15 mouse cellular contexts compared by ENCODE assay signal in the genomic region with DNA sequence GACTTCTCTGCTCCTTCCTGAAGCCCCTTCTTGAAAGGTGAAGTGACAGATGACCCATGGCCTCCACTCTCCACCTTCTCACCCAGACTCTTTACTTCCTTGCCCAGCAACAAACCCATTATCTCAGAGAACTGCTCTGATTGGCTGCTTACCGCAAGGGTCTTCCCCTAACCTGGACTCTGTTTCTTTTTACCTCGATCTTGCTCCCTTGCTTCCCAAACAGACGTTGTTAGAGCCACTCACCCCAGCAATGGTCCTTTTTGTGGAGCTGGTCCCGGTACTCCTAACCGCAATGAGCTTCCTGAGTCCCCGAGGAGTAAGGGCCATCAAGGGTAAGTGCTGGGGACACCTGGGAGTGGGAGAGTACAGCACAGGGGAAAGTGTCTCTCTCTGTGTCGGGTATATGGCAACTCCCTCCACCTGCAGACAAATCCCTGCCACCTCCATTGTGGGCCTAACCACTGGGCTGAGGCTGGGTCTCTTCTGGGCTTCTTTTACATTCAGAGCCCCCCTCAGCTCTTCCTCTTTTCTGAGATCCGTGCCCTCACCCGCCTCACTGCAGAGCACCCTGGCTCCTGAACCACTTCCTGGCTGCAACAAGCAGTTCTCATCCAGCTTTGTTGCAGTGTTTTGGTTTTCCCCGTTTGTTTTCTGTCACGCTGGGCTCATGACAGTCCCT. TPM values are rescaled to one million over a fixed set of nuclear protein-coding genes. Genes with fewer than 3 reads are reported as not detected.
A peak's percentile ranks its signal among the peaks of the same experiment; 100 is the strongest.
DNase-seq lines count a peak whose midpoint lies in the region; ATAC-seq lines count a peak whose summit lies in the region.
"Had no signal": no experiment of that assay in that cellular context is flagged by ENCODE, and none has a peak within 500 bp of the region (broad histone marks: within the 10 kb centered on the region; RNA-seq: fewer than 3 reads in every experiment).

A gene (plus strand): TSS at position 144 of the 679 bp plus-strand sequence.

- 33% methylated on average over 11 of the region's 11 CpGs for whole genome bisulfite sequencing in intestine, embryonic 14.5 days
- WGBS in intestine, embryonic 16.5 days, result 37% methylated on average over 11 of the region's 11 CpGs
- WGBS in large intestine, adult 2 months, result 42% methylated on average over 11 of the region's 11 CpGs

- no peak for DNase-seq in intestine, embryonic 14.5 days (ENCODE audit: low spot score)
- DNase-seq in large intestine, adult 2 months (ENCODE audit: low read depth, low spot score), result no peak
- peak; percentile 80 for DNase-seq in splenic B cell, adult 2 months (ENCODE audit: low read depth, low spot score)
- no peak for DNase-seq in layer of hippocampus, adult 11-12 months (ENCODE audit: low spot score)
- no peak for DNase-seq in ovary, postnatal 14 days (ENCODE audit: low spot score)
- no peak for DNase-seq in embryo, embryonic 9.5 days (ENCODE audit: extremely low spot score)
- DNase-seq: gastrocnemius, postnatal 36 days; kidney, postnatal 36 days; lung, postnatal 4 days; right cerebral cortex, postnatal 14 days had no signal

- ATAC-seq in intestine, embryonic 14.5 days (replicated peaks; ENCODE audit: low FRiP score, low TSS enrichment, low read depth), result no peak
- ATAC-seq in intestine, embryonic 16.5 days, result no peak
- ATAC-seq in CD4-positive, CD25-positive, alpha-beta regulatory T cell, adult 4 months, result peak; percentile 71

- no peak within 1 kb of the TSS for H3K9ac ChIP-seq in intestine, embryonic 14.5 days (ENCODE audit: low read length)
- no peak within 1 kb of the TSS for H3K9ac ChIP-seq in intestine, embryonic 16.5 days (ENCODE audit: low read depth, low read length)
- H3K9ac ChIP-seq: hindbrain, embryonic 13.5 days; limb, embryonic 12.5 days; neural tube, embryonic 12.5 days had no signal

- no peak within 1 kb of the TSS for H3K4me2 ChIP-seq in intestine, embryonic 14.5 days (ENCODE audit: low read length)
- H3K4me2 ChIP-seq in intestine, embryonic 16.5 days (ENCODE audit: low read depth, low read length), result no peak within 1 kb of the TSS
- H3K4me2 ChIP-seq: hindbrain, embryonic 13.5 days had no signal

- H3K9me3 ChIP-seq in intestine, embryonic 14.5 days (ENCODE audit: control insufficient read depth, low read length), result no peaks in the 10 kb centered on the region
- H3K9me3 ChIP-seq in intestine, embryonic 16.5 days (ENCODE audit: control insufficient read depth, low read length), result no peaks in the 10 kb centered on the region
- H3K9me3 ChIP-seq: hindbrain, embryonic 13.5 days; limb, embryonic 12.5 days; neural tube, embryonic 12.5 days had no signal

- H3K4me1 ChIP-seq in intestine, embryonic 14.5 days (replicated peaks; ENCODE audit: control insufficient read depth, insufficient read depth, low read length), result no peaks in the 10 kb centered on the region
- H3K4me1 ChIP-seq in intestine, embryonic 16.5 days (ENCODE audit: control insufficient read depth, insufficient read depth, low read length), result no peaks in the 10 kb centered on the region
- H3K4me1 ChIP-seq: hindbrain, embryonic 13.5 days; neural tube, embryonic 12.5 days had no signal

- H3K36me3 ChIP-seq in intestine, embryonic 14.5 days (ENCODE audit: control insufficient read depth, insufficient read depth, low read length), result no peaks in the 10 kb centered on the region
- H3K36me3 ChIP-seq in intestine, embryonic 16.5 days (ENCODE audit: control insufficient read depth, insufficient read depth, low read length), result no peaks in the 10 kb centered on the region
- peaks cover 16% of the 10 kb centered on the region for H3K36me3 ChIP-seq in splenic B cell, adult 2 months (ENCODE audit: control insufficient read depth, insufficient read depth, low read length, poor library complexity, severe bottlenecking)
- H3K36me3 ChIP-seq: hindbrain, embryonic 13.5 days; limb, embryonic 12.5 days; neural tube, embryonic 12.5 days had no signal

- H3K27ac ChIP-seq in intestine, embryonic 14.5 days (ENCODE audit: low read depth), result 0 out of 2 replicates have a peak within 1 kb of the TSS, but pooled peaks have one; percentile 2
- no peak within 1 kb of the TSS for H3K27ac ChIP-seq in intestine, embryonic 16.5 days (ENCODE audit: low read length)
- H3K27ac ChIP-seq: hindbrain, embryonic 13.5 days; limb, embryonic 12.5 days; neural tube, embryonic 12.5 days had no signal

- H3K4me3 ChIP-seq in intestine, embryonic 14.5 days (ENCODE audit: low read depth, low read length), result no peak within 1 kb of the TSS
- H3K4me3 ChIP-seq in intestine, embryonic 16.5 days (ENCODE audit: low read length), result no peak within 1 kb of the TSS
- H3K4me3 ChIP-seq: hindbrain, embryonic 13.5 days; neural tube, embryonic 12.5 days had no signal

- no peaks in the 10 kb centered on the region for H3K27me3 ChIP-seq in intestine, embryonic 14.5 days (replicated peaks; ENCODE audit: control insufficient read depth, insufficient read depth, low read length)
- H3K27me3 ChIP-seq in intestine, embryonic 16.5 days (replicated peaks; ENCODE audit: control insufficient read depth, insufficient read depth, low read length), result no peaks in the 10 kb centered on the region
- no peaks in the 10 kb centered on the region for H3K27me3 ChIP-seq in splenic B cell, adult 2 months (ENCODE audit: control insufficient read depth, insufficient read depth, low read length, poor library complexity, severe bottlenecking)
- H3K27me3 ChIP-seq: hindbrain, embryonic 13.5 days; limb, embryonic 12.5 days; neural tube, embryonic 12.5 days had no signal

RNA-seq across cellular contexts. Expression of the gene that starts here (rescaled TPM):
- polyA plus RNA-seq in intestine, embryonic 14.5 days (2014; fragmentation: Nextera tagmentation; extraction: Ambion mirVana), result 0.75 and 1.1 TPM in 2 replicates
- 0.62 and 0.95 TPM in 2 replicates for polyA plus RNA-seq in intestine, embryonic 16.5 days (2015; fragmentation: Nextera tagmentation; extraction: Ambion mirVana)
- polyA plus RNA-seq in CD4-positive, CD25-positive, alpha-beta regulatory T cell, adult 4 months (2017; shearing (Covaris generic)), result 10 to 100 TPM; 56.0 to 68.2 TPM
- polyA plus RNA-seq in large intestine, adult 2 months (2012; rRNA removed), result 16.5 and 21.5 TPM in 2 replicates
- polyA plus RNA-seq: hindbrain, embryonic 13.5 days had no signal
